Mouse (Mus musculus) spleen, postnatal 36 days (tissue): ENCODE measurements around the gene Naa40.
A peak's percentile ranks its signal among the peaks of the same experiment; 100 is the strongest.

Experiments used
- DNase-seq, 2 experiments: peaks; one replicate each; pipeline ENCODE4 v3.0.0; 2022; ENCODE audit warnings: low spot score in 2 of 2, mixed read lengths in 1 of 2

The Naa40 gene

DNA sequence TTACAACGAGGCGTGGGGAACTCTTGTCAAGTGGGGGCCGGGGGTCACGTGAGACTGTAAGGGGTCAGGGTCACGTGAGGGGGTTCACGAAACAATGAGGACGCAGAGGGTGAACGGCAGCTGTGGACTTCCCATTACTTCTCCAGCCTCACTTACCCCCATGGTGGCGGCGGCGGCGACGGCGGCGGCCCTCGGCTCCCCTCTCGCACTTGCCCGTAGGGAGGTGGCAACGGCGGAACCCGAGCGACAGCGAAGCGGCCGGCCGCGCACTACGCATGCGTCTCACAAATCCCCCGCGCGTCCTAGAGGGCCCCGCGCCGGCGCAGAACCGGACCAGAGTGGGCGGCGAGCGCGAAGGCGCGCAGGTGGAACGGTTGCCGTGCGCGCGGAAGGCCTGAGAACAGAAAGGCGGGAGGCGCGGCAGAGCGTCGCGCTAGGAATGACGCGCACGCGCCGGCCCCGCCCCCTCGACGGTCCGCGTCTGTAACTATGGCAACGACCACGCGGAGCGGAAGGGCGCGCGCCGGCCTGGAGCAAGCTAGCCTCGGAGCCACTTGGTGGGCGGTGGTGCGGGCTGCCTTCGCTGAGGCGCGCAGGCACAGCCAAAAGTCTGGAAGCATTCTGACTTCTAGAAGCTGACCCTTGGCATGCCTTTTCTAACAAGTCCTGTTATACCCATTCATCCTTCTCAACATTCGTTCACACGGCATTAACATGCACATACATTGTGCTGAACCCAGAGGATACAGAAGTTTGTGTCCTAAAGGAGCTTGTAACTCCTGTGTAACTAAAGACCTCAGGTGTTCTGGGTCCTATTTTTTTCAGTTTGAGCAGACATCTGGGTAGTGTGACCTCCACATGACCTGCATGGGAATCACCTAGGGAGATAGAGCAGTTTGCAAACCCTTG, at the start of gene Naa40:
Gene Naa40, minus strand, starts transcription at position 402 of the 909 bp plus-strand sequence.
- peak; percentile 94 to 95 for DNase-seq

DNA sequence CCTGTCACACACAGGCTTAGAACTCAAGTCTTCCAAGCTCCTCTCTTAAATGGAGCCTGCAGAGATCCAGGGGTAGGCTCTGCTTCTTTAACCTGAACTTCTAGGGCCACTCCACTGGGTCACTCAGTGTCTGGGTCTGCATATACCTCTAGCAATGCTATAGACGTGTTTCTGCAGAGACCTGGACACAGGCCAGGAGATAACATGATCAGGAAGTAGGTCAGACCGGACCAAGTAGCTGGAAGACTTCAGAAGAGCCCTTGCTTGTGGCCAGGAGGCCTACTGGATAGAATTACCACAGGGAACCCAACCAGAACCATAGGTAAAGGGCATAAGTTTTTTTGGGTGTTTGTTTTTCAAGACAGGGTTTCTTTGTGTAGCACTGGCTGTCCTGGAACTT, 48.8 kb upstream of the Naa40 start:
- no peak for DNase-seq

DNA sequence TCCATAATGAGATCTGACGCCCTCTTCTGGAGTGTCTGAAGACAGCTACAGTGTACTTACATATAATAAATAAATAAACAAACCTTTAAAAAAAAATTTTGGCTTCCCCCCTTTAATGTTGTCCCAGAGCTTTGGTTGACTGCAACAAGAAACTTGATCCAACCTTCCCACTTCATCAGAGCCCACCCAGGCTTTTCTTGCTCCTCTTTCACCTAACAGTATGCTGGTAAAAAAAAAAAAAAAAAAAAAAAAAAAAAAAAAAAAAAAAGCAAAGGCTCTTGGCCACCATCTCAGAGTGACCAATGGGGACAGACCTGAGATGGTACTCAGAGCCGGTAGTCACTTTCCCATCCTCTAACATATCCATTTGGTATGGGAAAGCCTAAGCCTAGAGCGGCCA, 47.3 kb upstream of the Naa40 start:
- DNase-seq: no peak

DNA sequence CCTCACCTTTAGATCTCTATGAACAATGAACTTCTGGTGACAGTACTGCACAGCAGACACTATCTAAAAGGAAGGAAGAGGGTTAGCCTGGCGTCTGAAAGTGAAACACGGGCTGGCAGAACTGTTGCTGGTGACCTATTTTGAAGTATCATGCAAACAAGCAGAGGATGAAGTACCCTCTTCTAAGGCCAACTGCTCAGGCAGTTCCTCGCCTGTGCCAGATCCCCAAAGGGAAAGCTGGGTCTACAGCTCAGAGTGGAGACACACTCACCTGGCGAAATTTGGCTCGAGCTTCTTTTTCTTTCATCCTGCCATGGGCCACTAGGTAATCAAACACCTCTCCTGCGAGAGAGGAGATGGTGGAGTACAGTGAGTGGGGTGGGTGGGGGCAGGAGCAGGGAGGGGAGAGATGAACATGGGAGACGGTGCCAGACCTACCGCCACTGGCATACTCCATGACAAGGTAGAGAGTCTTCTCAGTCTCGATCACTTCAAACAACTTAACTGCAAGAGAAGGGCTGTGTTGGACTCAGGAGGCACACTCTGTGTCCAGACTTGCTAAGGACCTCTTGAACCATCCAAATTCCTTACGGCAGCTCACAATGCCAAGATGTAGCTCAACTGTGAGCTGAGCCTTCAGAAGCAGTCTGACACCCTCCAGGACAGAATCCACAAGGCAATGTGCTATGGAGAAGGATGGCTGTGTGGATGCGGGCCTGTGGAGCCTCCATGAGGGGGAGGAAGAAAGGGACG, 45.8 kb upstream of the Naa40 start:
- no peak for DNase-seq

DNA sequence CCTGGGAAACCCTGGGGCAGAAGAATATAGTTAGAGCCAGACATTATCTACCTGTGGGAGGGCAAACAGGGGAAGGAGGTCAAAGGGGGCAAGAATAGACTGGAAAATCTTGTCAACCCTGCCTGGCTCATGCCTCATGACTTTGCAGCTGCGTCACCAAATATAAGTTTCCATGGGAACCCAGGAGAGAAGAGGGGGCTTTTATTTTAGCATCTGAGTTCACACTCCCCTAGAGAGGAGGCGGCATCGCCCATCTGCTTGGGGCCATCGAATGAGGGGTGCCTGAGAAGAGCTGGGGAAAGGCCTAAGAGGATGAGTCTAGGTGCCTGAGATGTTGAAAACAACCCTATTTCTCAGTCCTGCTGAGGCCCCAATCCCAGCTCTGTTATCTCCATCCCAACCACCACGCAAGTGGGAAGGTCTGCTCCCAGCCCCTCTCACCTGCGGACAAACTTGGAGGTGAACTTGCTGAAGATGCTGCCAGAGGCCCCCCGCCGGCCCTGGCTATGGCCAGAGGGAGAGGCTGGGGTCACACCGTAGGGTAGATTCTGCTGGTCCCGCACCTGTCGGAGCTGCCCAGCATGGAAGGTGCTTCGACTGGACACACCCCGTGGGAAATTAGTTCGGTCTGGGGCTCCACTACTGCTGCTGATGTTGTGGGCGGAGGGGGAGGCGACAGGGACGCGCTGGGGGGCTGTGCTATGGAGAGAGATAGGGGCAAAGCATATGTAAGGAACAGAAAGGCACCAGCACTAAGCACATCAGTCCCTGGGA, 39.8 kb upstream of the Naa40 start:
- DNase-seq: no peak

DNA sequence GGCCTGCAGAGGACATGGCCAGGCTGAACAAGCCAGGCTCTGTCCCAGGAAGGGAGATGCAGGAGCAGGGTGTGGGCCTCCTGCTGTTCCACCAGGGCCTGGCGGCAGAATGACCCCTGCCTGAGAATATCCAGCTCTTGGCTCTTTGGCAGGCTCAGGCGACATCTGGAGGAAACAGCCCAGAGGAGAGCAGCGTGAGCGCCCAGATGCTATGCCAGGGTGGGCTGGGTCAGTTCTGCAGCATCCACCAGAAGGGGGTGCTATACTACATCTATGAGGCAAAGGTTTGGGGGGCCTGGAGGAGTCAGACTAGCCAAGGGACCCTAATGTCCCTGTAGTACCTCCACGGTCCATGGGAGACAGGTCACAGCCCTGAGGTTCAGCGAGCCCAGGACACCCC, 38.1 kb upstream of the Naa40 start:
- DNase-seq: peak in 1 of 2 experiments; percentile 32

DNA sequence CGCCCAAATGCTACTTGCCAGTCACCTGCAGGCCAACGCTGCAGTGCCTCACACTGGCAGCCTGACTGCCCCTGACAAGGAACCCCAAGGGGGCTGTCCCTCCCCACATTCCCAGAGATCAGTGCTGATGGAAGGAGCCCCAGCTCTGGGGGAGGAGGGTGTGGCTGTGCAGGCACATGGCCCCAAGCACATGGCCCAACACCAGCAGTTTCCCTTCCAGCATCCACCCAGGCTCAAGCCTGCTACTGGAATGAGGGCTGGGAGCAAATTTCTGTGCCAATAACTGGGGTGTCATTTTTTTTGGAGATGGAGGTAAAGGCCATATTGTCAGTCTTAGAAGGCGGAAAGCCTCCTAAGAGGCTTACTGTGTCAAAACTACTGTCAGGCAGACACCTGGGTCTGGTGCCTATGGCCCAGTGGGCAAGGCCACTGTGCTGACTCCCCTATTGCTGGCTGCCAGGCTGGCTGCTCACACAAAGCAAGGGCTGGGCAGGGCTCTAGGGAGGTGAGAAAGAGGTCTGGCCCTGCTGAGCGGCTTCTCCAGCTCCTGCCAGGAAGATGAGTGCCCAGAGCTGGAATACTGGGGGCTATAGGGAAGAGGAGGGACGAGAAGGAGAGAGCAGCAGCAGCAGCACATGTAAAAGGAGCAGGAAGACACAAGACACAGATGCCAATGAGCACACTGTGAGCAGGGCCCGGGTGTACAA, 37.4 kb upstream of the Naa40 start:
- no peak for DNase-seq

DNA sequence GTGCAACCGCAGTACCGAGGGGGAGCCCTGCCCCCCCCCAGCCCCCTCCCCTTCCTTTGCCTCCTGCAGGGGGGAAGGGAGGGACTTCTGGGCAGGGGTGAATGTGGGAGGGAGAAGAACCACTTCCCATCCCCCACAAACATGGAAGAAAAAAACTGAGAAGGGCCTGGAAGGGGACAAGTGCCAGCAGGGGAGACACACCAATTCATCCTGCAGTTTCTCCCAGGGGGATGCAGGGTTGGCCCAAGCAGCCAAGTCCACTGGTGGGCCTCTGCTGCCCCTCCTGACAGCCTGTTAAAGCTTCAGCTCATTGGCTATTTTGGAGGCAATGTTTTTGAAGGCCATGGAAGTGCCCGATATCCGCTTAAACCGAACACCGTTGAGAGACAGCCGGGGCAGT, 35.8 kb upstream of the Naa40 start:
- no peak for DNase-seq

DNA sequence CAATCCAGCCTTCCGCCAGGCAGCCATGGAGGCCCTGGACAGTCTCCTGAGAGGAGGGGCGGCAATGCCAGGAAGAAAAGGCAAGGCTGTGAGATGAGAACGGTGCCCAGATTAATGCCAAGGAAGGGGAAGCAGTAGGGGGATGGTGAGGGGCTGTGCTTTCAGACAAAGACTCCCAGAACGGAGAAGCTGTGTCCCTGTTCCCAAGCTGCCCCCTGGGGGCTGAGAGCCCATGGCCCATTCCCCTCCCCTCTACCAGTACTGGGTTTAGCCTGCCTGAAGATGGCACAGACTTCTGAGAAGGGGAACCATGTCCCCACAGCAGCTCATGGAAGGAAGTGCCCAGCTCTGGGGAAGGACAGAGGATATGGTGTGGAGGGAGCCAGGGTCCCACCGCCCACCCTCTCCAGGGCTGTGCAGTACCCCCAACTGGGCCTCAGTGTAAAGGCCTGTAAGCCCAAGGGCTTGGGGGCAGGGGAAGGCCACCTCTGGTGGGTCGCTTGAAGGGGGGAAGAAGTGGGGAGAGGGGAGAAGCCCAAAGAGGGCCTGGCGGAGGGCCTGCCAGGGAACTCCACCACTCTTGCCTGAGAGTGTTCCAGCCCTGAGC, 35.2 kb upstream of the Naa40 start:
- DNase-seq: no peak

DNA sequence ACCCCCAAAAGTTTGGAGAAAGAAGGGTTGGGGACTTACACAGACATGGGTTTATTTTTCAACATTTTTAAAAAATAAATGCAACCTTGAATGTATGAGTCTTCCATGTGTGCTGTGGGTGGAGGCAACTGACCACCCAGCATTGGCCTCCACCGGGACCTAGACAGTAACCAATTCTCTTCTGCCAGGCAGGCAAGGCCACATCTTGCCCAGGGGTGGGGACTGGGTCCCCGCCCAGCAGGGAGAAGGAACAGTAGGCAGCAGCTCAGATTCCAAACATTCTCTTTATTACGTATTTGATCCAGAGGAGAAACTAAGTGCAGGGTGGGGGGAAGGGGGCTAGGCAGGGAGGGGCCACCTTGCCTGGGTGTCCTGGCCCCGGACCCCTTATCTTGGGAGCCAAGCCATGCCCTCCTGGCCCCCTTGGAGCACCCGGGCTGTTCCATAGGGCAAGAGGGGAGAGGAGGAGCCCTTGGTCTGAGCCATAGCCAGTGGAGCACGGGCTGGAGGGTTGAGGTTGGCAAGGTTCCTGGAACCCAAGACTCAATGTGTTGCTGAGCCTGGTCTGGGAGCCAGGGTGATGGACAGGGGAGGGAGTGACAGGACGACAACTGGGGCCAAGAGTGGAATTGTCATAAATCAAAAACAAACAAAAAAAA, 34.3 kb upstream of the Naa40 start:
- DNase-seq: no peak

DNA sequence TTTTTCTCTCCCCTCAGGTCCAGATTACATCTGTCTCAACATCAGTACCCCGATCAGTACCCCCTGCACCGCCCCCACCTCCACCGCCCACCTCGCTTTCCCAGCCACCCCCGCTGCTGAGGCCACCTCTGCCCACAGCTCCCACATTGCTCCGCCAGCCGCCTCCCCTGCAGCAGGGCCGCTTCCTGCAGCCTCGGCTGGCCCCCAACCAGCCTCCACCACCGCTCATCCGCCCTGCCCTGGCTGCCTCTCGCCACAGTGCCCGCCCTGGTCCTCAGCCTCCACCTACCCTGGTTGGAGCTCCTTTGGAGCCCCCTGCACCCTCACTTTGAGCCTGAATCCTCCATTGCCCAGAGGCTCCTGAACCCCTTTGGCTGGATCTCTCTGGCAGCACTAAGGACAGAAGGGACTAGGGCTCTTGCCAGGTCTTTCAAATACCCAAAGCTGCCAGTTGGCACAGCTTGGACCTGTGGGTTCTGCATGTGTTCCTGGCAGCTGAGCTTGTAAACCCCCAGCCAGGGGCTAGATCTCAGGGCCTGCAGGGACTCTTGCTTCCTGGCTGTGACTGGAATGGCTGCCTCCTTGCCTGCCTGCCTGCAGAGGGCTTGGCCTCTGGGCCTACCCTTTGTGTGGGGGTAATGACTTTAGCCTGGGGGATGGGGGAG, 33.5 kb upstream of the Naa40 start:
- no peak for DNase-seq

DNA sequence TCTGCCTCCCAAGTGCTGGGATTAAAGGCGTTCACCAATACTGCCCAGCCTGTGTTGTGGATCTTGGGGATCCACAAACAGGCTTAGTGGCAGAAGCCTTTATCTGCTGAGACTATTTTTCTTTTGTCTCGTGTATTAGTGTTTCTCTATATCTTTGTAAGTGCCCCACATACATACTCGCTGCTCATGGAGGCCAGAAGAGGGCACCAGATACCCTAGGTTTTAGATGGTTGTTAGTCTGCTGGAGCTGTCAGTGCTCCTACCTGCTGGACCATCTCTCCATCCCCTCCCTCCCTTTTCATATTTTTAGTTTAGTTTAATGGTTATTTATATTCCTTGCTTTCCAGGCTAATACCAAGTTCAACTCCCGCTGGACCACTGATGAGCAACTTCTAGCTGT, 32.5 kb upstream of the Naa40 start:
- DNase-seq: no peak

DNA sequence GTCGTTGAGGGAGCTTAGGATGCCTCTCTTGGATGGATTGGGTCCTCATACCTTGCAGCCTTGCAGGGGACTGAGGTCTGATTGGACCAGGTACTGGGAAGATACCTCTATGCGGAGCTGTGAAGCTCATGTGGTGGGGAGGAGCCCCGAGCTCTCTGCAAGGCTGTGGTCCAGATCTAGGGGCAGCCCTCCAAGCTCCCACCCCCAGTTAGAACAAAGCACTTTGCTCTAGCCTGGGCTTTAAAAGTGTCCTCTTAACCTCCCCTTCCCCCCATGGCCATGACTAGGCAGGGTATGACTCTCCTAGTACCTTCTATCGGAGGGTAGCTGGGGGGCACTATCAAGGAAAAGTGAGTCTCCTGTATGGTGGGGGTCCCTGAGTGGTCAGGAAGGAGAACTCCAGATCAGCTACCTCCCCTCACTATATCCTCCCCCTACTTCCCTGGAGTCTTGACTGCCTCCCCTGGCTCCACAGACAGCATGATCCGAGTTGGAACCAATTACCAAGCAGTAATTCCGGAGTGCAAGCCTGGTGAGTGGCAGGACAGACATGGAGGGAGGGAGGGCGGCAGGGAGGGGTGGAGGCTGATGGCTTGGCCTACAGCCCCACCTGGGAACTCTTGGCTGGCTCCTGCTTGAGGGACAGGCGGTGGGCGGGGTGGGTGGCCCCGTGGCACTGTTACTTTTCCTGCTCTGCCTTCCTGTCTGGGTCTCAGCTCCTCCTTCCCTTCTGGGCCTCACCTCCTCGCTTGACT, 28.5 kb upstream of the Naa40 start:
- no peak for DNase-seq

DNA sequence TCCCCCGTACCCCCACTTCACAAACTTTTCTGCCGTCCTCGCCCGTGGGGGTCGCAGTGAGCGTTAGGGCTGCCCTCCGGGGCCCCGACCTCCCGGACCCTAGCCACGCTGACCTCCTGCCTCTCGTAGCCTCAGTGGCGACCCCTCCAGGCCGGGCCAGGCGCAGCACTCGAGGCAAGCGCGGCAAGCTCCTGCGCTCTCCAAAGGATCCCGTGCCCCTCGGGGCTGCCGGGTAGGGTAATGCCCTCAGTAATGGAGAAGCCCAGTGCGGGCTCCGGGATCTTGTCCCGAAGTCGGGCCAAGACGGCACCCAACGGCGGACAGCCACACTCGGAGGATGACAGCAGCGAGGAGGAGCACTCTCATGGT, 27.7 kb upstream of the Naa40 start:
- peak; percentile 57 to 64 for DNase-seq

DNA sequence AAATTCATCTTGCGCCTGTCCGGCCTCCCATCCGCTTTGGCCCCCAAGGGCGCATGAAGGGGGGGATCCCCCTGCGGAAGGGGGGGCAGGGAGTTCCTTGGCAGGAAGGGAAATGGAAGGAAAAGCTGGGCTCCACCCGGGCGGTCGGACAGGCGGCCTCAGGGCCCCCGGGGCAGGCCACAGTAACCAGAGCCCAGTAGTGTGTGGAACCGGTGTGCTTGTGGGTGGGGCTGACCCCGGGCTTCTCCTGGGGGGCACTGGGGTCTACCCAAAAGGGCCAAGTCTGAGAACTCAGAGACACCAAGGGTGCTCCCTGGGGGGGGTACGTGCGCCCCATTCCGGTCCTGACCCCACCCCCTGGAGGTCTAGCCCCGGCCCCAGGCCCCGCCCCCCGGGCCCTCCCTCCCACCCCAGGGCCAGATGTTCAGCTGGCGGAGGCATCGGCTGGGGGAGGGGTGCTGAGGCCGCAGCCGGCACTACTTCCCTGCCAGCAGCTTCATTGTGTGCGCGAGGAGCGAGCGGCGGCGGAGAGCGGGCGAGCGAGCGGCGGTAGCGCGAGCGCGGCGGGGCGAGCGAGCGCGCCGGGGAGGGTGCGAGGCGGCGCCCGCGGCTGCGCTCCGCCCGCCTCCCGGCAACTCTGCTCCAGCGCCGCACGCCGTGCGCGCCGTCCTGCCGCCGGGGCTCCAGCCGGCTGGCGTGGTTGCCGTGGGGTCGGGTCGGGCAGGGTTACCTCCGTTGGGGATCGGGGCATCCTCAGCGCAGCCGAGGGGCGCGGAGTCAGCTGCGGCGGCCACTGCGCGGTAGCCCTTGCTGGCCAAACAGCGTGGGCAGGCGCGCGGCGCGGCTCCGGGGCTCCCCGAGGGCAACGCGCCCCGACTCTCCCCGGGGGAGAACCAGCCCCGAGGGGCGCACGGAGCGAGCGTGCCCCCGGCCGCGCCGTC, 27.1 kb upstream of the Naa40 start:
- DNase-seq: peak; percentile 78 to 82

DNA sequence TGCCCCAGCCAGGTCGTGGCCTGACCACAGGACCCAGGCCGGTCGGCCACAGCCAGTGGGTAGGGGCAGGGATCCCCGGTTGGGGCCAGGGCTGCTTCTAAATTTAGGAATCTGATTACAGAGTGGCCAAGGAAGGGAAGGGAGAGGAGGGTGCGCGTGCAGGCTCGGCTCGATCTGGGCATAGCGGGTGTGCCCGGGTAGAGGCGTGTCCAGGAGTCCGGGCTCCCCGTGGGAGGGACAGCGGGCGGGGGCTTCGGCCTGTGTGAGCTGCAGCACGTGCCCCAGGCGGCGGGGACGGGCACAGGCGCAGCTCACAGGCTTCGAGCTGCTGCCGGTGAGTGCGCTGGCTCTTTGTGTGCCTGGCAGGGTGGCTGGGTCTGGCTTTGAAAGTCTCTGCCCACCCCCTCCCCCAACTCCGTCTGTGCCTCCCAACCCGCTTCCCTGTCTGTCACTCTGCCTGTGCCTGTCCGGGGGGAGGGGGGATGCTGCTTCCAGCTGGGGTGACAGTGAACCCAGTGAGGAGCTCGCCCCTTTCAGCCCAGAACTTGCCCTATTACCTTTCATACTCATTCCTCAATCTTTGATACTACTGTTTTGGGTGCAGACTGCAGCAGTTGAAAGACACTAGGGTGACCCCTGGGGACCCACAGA, 26.2 kb upstream of the Naa40 start, which contains the start of gene Rcor2:
Gene Rcor2, plus strand, starts transcription at position 235 of the 651 bp plus-strand sequence.
- DNase-seq: peak; percentile 31 to 32

DNA sequence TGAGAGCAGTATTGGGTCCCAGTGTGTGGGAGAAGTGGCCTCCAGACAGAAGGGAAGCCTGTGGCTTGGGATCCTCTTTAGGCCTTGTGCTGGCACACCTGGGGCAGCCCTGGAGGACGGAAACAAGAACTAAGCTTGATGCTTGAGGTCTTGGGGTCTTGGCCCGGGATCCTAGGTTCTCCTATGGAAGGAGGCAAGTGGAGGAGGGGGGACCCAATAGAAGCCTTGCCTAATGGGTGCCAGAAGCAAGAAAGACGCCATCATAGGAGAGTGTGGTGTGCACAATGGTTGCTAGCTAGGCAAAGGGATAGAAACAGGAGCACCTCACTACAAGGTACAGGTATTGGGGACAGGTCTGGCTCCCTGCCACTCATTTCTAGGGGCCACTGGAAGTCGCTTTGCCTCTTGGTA, 25.4 kb upstream of the Naa40 start:
- no peak for DNase-seq
